Mouse (Mus musculus) right cerebral cortex, postnatal 36 days (tissue): Measurements from ENCODE around the gene Map3k4.

ENCODE experiments used
- DNase-seq, 2 experiments: peaks; one replicate each; pipeline ENCODE4 v3.0.0; 2022; ENCODE audit warnings: low spot score in 2 of 2, mixed read lengths in 1 of 2

Map3k4 gene

DNA sequence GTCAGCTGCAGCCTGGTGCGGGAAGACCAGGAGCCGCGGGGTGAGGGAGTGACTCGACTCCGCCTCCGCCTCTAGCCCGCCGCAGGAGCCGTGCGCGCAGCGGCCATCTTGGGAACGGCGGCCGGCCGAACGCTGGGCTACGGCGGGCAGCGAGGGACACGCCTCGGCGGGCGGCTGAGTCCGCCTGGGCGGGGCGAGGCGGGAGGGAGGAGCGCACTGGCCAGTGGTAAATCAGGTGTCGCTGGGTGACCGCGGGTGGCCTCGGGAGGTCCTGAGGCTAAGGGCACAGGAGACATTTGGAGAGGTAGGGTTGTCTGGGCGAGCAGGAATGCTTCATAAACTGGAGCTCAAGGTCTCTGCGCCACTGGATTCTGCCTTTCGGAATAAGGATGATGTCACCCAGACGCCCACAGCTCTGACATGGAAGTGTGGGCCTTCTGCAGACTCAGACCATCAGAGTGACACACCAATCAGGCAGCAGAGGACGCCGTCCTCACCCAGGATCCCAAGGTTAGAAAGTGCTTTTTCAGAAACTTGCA, at the start of gene Map3k4:
Gene Map3k4 (minus strand): TSS at position 134 of the 539 bp plus-strand sequence.
- peak; percentile 86 to 88 for DNase-seq

GRCm38 (mm10) chr17:12367373-12367930, 48.9 kb upstream of the Map3k4 start:
- peak; percentile 34 to 38 for DNase-seq

GRCm38 (mm10) chr17:12364426-12364735, 45.8 kb upstream of the Map3k4 start:
- peak; percentile 10 to 34 for DNase-seq

DNA sequence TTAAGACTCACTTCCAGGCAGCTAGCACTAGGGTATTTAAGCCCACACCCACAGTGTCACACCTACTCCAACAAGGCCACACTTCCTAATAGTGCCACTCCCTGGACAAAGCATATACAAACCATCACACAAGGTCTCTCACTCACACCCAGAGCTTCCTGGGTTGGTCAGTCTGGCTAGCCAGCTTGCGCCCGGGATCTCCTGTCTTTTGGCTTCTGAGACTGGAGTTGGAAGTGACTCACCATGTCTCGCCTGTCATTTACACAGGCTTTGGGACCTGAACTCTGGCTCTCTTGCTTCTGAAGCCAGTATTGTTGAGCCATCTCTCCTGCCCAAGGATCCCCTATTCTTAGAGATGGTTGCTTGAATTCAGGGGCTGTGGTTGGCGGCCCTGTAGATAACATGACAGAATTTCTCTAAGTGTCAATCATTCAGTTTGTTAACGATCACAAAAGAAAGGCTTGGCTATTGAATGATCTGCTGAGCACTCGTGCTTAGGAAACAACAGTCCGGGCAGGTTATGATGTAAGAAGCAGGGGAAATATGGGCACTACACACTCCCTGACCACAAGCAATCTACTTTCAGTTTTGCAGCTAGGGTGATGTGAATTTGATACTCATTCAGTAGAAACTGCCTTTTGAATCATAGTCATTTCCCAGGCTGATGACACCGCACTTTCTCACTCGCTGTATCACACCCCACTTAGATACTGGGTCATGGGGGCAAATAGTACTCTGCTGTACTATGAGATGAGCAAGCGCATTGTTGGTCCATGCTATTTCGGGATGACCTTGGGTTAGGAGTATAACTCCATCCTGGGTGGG, 45.2 kb upstream of the Map3k4 start:
- no peak for DNase-seq

DNA sequence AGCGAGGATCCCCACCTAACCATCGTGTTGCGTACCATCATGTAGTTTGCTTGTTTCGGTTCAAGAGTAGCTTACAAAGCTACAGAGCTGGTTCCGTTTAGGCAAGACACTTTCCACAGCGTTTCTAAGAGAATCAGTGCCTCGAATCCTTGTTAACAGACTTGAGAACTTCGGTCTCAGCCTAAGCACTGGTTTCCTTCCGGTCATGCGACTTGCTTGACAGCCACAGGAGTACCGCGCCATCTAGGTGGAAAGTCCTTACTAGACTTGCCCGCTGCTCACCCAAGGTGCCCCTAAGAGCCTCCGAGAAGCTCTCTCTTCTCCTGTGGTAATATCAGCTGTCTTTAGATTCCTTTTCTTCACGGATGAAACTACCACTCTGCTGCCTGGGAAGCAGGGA, 41.3 kb upstream of the Map3k4 start:
- DNase-seq: no peak

- DNase-seq: no peak
Observed at GRCm38 (mm10) chr17:12352781-12353180, 34.2 kb upstream of the Map3k4 start.

- DNase-seq: no peak
Observed at GRCm38 (mm10) chr17:12351564-12351963, 33.0 kb upstream of the Map3k4 start.

DNA sequence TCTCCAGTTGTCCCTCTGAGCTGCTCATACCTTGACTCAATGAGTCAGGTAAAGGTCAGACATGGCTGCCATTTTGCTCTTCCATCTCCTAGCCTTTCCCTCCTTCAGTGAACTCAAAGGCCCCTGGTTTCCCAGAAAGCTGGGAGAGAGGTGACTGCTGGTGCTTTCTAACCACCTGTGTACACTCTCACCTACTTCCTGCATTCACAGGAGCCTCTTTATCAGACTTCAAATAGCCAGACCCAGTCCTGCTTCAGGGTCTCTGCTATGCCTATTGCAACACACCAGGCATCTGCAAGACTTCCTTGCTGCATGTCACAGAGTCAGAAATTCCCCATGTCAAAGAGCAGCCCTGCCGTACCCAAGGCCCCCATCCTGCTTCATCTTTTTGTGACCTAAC, 28.9 kb upstream of the Map3k4 start:
- no peak for DNase-seq

DNA sequence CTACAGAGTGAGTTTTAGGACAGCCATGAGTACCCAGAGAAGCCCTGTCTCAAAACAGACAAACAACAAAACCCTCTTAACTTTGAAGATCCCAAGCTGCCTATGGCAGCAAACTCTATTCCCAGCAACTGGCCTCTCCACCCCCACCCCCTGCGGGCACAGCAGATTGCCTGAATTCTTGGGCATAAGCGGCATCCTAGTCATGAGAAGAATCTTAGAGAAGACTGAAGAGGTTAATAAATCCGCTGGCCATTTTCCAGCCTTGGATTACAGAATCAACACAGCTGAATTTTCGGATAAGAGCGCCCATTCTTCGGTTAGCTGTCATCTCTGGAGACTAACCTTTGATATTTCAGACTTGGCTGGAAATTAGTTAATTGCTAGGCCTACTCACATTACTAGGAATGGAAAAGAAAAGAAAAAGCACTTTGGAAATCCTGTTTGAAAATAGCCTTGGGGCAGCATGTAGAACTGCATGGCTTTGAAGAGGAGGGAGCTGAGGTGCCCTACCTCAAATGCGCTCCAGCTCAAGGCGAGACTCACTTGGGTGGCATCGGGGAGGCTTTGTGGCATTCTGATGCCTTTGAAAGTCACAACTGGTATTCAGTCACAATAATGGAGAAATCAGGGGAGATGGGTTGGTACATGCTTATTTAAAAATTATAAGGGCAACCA, 25.2 kb upstream of the Map3k4 start:
- DNase-seq: no peak

- no peak for DNase-seq
Observed at GRCm38 (mm10) chr17:12337156-12337555, 18.6 kb upstream of the Map3k4 start.

DNA sequence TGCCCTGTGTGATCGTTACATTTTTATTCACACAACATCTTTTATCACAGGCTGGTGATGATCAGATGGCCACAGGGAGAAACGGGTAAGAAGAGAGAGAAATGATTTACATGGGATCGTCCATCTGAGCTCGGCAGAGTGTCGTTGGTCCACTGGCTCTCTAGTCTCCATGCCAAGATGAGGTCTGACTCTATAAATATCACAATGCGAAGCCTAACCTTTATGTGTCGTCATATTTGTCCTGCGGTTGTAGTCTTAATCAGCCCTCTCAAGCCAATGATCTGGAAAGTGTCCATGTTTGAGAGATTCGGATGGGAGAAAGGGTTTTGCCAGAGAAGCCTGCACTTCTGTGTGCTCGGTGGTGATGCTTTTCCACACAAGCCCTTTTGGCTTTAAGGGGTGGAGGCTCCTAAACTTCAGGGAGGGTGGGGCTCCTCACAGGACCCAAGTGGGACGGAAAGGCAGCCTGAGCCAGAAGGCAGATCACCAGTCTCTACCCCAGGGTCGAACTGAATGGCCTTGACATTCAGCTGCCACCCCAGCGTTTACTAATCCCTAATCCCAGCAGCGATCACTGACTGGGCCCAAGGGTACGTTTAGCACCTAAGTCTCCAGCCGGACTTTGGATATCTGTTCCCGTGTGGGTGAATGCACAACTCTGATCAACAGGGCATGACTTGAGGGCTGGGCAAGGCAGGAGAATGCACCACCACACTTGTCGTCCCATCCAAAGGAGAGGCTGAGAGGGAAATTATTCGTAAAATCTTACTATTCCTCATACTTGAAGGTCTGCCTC, 17.7 kb upstream of the Map3k4 start:
- DNase-seq: no peak

DNA sequence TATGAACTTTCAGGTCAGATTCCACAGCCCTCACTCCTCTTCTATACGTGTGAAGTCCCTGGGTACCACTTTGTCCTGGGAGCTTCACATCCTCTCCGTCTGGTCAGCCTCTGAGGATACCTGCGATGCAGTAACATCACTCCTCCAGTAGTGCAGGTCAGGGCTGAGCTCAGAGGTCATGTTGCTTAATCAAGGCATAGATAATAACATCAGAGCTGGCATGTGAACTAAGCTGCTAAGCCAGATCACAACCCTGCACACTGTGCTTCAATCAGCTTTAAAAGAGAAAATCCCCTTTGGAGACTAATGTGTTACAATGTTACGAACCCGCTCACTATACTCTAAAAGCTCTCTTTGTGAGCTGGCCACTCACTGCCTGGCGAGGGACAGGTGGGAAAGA, 16.5 kb upstream of the Map3k4 start:
- DNase-seq: no peak

DNA sequence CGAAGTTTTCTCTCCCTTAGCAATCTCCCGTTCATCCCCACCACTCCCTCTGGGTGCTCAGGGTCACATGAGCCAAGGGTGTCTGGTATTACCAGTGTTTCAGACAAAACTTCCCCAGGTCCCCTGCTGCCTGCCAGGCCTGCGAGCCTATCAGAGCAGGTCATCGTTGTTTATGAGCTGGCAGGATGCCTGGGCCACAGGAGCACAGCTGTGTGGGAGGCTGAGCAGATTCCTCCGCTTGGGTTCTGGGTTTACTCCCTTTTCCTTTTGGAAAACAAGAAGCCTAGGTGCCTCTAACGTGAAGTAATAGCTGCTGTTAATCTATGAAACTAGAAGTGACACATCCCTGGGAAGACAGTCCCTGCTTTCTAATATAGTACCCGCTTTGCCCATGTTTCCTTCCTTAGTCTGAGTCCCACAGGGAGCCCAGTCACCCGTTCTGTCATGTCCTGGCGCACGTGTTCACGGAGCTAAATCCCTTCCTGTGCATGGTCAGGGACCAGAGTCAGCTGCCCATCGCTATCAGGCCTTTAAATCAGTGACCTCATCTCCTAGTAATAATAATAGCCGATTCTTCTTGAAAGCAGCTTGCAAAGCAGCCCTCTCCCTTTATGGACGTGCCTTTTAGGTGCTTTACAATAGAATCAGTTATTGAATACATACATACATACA, 9.4 kb upstream of the Map3k4 start:
- no peak for DNase-seq

DNA sequence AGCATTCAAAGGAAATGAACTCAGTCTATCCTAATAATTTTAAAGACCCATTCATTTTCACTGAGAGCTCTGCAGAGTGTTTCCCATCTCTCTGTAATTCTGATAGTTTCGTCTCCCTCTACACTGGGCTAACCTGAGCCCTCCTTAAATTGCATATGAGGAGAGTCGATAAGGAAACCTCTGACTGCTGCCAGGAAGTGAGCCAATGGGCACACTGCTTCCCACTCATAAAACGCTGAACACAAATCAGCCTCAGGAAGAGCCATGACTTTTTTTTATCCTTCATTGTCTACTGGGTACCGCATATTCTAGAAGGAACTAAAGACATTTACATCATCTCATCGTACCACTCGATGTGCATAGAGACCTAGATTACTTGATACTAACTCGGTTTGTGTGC, 1.2 kb upstream of the Map3k4 start:
- DNase-seq: no peak

DNA sequence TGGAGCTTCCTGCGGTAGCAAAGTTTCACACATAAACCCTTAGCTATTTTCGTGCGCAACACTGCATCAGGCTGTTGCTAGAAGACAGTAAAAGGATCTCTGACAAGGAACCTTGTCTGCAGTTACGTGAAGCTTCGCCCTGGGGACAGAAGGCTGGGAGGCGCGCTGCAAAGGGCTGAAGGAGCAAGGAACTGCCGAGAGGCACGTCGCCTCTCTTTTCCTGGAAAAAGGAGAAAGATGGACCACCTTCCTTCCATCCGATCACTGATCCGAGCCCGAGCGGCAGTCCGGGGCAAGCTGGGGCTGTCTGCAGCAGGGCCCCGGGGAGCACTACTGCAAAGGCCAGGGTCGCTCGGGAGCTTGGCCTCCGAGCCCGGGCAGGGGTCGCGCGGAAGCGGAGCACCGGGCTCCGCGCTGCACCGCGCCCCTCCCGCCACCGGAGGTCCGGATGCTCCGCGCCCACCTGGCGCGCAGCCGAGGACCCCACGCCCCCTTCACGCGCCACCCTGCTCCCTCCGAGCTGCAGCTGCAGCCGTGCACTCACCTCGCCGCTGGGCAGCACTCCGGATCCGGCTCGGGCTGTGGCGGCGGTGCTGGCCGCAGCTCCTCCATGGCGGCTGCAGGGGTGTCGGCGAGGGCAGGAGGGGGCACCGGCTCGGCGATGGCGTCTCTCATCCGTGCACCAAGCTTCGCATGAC, 493 bp downstream of the Map3k4 start:
- DNase-seq: no peak

DNA sequence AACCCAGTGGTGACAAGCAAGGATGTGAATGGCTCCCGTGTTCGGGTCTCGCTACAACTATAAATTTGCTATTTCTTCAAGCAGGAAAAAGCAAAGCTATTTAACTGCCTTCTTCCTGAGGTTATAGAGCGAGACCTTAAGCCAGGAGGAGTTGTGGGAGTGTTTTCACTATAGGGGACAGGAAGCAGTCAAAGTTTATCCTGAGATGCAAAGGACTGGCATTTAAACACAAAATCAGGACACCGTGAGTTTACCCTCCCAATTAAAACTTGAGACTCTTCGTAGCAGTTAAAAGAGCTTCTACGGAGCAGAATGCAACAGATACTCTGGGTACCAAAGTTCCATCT, 1.0 kb downstream of the Map3k4 start:
- DNase-seq: no peak

DNA sequence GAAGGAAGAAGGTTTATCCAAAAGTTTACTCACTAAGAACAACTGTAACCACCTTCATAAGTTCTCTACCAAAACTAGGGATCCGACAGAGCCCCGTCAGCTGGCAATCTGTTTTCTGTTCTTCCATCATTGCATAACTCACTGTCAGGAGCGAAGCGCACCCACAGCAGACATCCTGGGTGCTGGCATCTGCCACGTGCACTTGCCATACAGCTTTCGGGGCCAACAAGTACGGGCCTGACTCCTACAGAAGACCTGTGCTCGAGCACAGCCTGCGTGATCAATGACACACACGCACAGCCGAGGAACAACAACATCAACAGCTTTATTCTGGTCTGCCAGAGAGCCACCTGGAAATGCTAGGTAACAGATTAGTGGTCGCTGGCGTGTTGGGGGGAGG, 2.3 kb downstream of the Map3k4 start:
- DNase-seq: peak; percentile 54 to 55

GRCm38 (mm10) chr17:12312248-12312647, 6.3 kb downstream of the Map3k4 start:
- DNase-seq: no peak

DNA sequence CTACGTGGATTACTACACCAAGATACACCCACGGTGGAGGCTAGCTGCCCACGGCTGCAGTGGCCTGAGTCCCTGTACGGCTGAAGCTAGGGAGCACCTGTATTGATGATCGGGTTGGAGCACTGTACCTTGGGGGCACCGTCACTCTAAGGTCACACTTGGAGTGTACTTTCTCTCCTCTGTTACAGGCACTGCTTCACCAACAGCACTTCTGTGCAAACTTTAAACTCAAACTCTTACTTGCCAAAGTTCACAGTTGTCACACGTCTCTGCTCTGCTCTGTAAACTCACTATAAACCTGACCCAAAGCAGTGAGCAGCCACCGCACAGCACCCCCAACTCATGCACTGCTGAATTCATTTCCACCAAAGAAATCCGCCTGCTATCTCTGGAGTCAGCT, 9.1 kb downstream of the Map3k4 start:
- no peak for DNase-seq

GRCm38 (mm10) chr17:12309059-12309458, 9.5 kb downstream of the Map3k4 start:
- no peak for DNase-seq
